Mouse (Mus musculus) liver, embryonic 14.5 days (tissue): ENCODE data around the gene Mef2c. TPM values are rescaled to one million over a fixed set of nuclear protein-coding genes. Genes with fewer than 3 reads are reported as not detected.

Experiments used
- ATAC-seq: fragments of 200-750 bp; cut with Nextera tagmentation; 2 replicates; pipeline ENCODE4 v1.8.0; 2017; ENCODE audit warnings: moderate number of reproducible peaks, mild to moderate bottlenecking, moderate library complexity; ENCODE audit not compliant: insufficient read depth
- DNase-seq, 3 experiments: peaks; one replicate each; pipeline ENCODE4 v3.0.0-alpha.2; 2012 to 2013; ENCODE audit warnings: low read depth in 3 of 3, low spot score in 3 of 3
- H3K27ac ChIP-seq: fragments of 300-500 bp; sonication (generic); 2 replicates; pipeline ENCODE4 v1.5.1; 2014; ENCODE audit warnings: moderate library complexity, mild to moderate bottlenecking, control low read depth, inconsistent platforms
- H3K27me3 ChIP-seq: fragments of 300-500 bp; sonication (generic); 2 replicates; pipeline ENCODE4 v1.6.1; 2014; ENCODE audit warnings: mild to moderate bottlenecking, low read length, moderate library complexity; ENCODE audit not compliant: control insufficient read depth, insufficient read depth
- H3K36me3 ChIP-seq: fragments of 300-500 bp; sonication (generic); replicated peaks from 2 replicates; pipeline ENCODE4 v1.6.1; 2014; ENCODE audit warnings: low read depth; ENCODE audit not compliant: control insufficient read depth, insufficient read depth
- H3K4me1 ChIP-seq, 2 experiments: fragments of 200-500 bp in 1 of 2; fragments of 300-500 bp in 1 of 2; sonication (generic) in 1 of 2; replicated peaks; 2 replicates each; pipeline ENCODE4 v1.6.1; 2012 to 2014; ENCODE audit warnings: antibody characterized with exemption in 1 of 2, inconsistent platforms in 1 of 2, low read length in 1 of 2; ENCODE audit not compliant: control insufficient read depth in 2 of 2, insufficient read depth in 2 of 2
- H3K4me2 ChIP-seq: fragments of 300-500 bp; sonication (generic); 2 replicates; pipeline ENCODE4 v1.6.1; 2014; ENCODE audit warnings: low read depth, mild to moderate bottlenecking, control low read depth, moderate library complexity
- H3K4me3 ChIP-seq, 2 experiments: fragments of 200-500 bp in 1 of 2; fragments of 300-500 bp in 1 of 2; sonication (generic) in 1 of 2; 2 replicates each; pipeline ENCODE4 v1.5.1; 2012 to 2014; ENCODE audit warnings: low read depth in 2 of 2, low read length in 2 of 2, mild to moderate bottlenecking in 2 of 2, control low read depth in 1 of 2, inconsistent platforms in 1 of 2, moderate library complexity in 1 of 2; ENCODE audit not compliant: insufficient read depth in 1 of 2
- H3K9ac ChIP-seq: fragments of 300-500 bp; sonication (generic); replicated peaks from 2 replicates; pipeline ENCODE4 v1.6.1; 2014; ENCODE audit warnings: mild to moderate bottlenecking, control low read depth, moderate library complexity
- H3K9me3 ChIP-seq: fragments of 300-500 bp; sonication (generic); 2 replicates; pipeline ENCODE4 v1.6.1; 2016; ENCODE audit warnings: low read length, mixed read lengths; ENCODE audit not compliant: control insufficient read depth
- CTCF ChIP-seq: IDR thresholded peaks from 2 replicates; pipeline ENCODE4 v1.5.1; 2016; ENCODE audit warnings: antibody characterized with exemption, low read depth, control low read depth
- EP300 ChIP-seq: IDR thresholded peaks from 2 replicates; pipeline ENCODE4 v1.6.1; 2016; ENCODE audit warnings: antibody characterized with exemption, low read depth
- WGBS: fragments of 180-500 bp; shearing (Covaris S2); extraction: QIAGEN DNeasy Blood & Tissue Kit; methylation state at CpG from one replicate; pipeline ENCODE4 v1.1.7; 2014; ENCODE audit not compliant: insufficient replicate concordance; 5-methylcytosine and 5-hydroxymethylcytosine counted together
- polyA plus RNA-seq, 2 experiments: library from polyadenylated mRNA; depleted of rRNA in 1 of 2; stranded (reverse) in 1 of 2; unstranded in 1 of 2; fragments of >200 nt; fragmentation: Nextera tagmentation in 1 of 2; extraction: Ambion mirVana in 1 of 2; gene quantifications; 2 replicates each; pipeline versions ENCODE4 v1.2.1 to v1.2.3; 2012 to 2014

Mef2c gene
- polyA plus RNA-seq, 2 experiments = 3.2 to 8.7 TPM

- Histone ChIP-seq H3K27me3 (no peaks in the 10 kb centered on the region), H3K9me3 (no peaks in the 10 kb centered on the region), H3K4me3 (no peak overlapping the region), H3K27ac (no peak overlapping the region), H3K9ac (no peak overlapping the region), H3K4me1 (peaks cover 3 to 16% of the 10 kb centered on the region in 2 experiments; a peak in 3 of 4 replicates), H3K36me3 (no peaks in the 10 kb centered on the region), H3K4me2 (peak overlapping the region; percentile 33)
- no peak for TF ChIP-seq EP300
- TF ChIP-seq CTCF = no peak
- WGBS = 31% methylated on average over 8 of the region's 8 CpGs
- no peak for ATAC-seq
- no peak for DNase-seq
Measured at GRCm38 (mm10) chr13:83573855-83574583, 70.2 kb downstream of the Mef2c start.

GRCm38 (mm10) chr13:83574866-83575265, 71.0 kb downstream of the Mef2c start:
- Histone ChIP-seq H3K27me3 (no peaks in the 10 kb centered on the region), H3K9me3 (no peaks in the 10 kb centered on the region), H3K4me1 (peaks cover 3 to 15% of the 10 kb centered on the region in 2 experiments; a peak in 3 of 4 replicates), H3K9ac (no peak overlapping the region), H3K27ac (no peak overlapping the region), H3K36me3 (no peaks in the 10 kb centered on the region), H3K4me2 (no peak overlapping the region), H3K4me3 (no peak overlapping the region)
- no peak for TF ChIP-seq CTCF
- no peak for TF ChIP-seq EP300
- 36% methylated on average over 8 of the region's 8 CpGs for WGBS
- DNase-seq = no peak
- ATAC-seq = no peak

- WGBS = 83% methylated on average over 3 of the region's 3 CpGs
- H3K4me1 ChIP-seq = peaks cover 0 to 3% of the 10 kb centered on the region in 2 experiments; a peak in 1 of 4 replicates
- no peak overlapping the region for H3K27ac ChIP-seq
- no peaks in the 10 kb centered on the region for H3K27me3 ChIP-seq
- H3K9ac ChIP-seq = no peak overlapping the region
- TF ChIP-seq EP300 (no peak), CTCF (no peak)
- H3K4me3 ChIP-seq = no peak overlapping the region
- no peaks in the 10 kb centered on the region for H3K9me3 ChIP-seq
- DNase-seq (no peak), ATAC-seq (no peak)
- no peaks in the 10 kb centered on the region for H3K36me3 ChIP-seq
- no peak overlapping the region for H3K4me2 ChIP-seq
Measured at GRCm38 (mm10) chr13:83579410-83579809, 75.6 kb downstream of the Mef2c start.

GRCm38 (mm10) chr13:83580856-83581255, 77.0 kb downstream of the Mef2c start:
- H3K9ac ChIP-seq = no peak overlapping the region
- no peak overlapping the region for H3K27ac ChIP-seq
- WGBS = 56% methylated on average over 5 of the region's 5 CpGs
- no peaks in the 10 kb centered on the region for H3K36me3 ChIP-seq
- DNase-seq = no peak
- H3K27me3 ChIP-seq = no peaks in the 10 kb centered on the region
- no peaks in the 10 kb centered on the region for H3K9me3 ChIP-seq
- H3K4me3 ChIP-seq = no peak overlapping the region
- TF ChIP-seq EP300 (no peak), CTCF (no peak)
- H3K4me2 ChIP-seq = no peak overlapping the region
- no peaks in the 10 kb centered on the region for H3K4me1 ChIP-seq
- no peak for ATAC-seq

- ATAC-seq = no peak
- 77% methylated on average over 1 of the region's 1 CpGs for WGBS
- H3K4me3 ChIP-seq = no peak overlapping the region
- TF ChIP-seq CTCF (no peak), EP300 (no peak)
- no peaks in the 10 kb centered on the region for H3K4me1 ChIP-seq
- no peak overlapping the region for H3K4me2 ChIP-seq
- no peak overlapping the region for H3K9ac ChIP-seq
- H3K9me3 ChIP-seq = no peaks in the 10 kb centered on the region
- no peaks in the 10 kb centered on the region for H3K27me3 ChIP-seq
- no peaks in the 10 kb centered on the region for H3K36me3 ChIP-seq
- no peak overlapping the region for H3K27ac ChIP-seq
- no peak for DNase-seq
Measured at GRCm38 (mm10) chr13:83582564-83582963, 78.7 kb downstream of the Mef2c start.
